14 mouse cellular contexts compared by ENCODE assay signal in genomic region chr15:80896741-80897140, GRCm38 (mm10). TPM values are rescaled to one million over a fixed set of nuclear protein-coding genes. Genes with fewer than 3 reads are reported as not detected.
DNase-seq lines count a peak whose midpoint lies in the region; ATAC-seq and TF ChIP-seq lines count a peak whose summit lies in the region.
"Had no signal": no experiment of that assay in that cellular context is flagged by ENCODE, and none has a peak within 500 bp of the region (broad histone marks: within the 10 kb centered on the region; RNA-seq: fewer than 3 reads in every experiment).

No protein-coding gene starts in this region.

- no peaks in the 10 kb centered on the region for H3K27me3 ChIP-seq in liver, embryonic 11.5 days (replicated peaks; ENCODE audit: control insufficient read depth, insufficient read depth, low read length)
- no peaks in the 10 kb centered on the region for H3K27me3 ChIP-seq in thymus, adult 2 months (ENCODE audit: control insufficient read depth, insufficient read depth, low read length)
- H3K27me3 ChIP-seq: kidney, embryonic 15.5 days had no signal

- no peak for TF ChIP-seq CTCF in thymus, adult 2 months (IDR thresholded peaks at IDR 0.05; ENCODE audit: borderline replicate concordance, control insufficient read depth, extremely low read depth, insufficient read depth, low read length, poor library complexity)

- H3K36me3 ChIP-seq in liver, embryonic 11.5 days (ENCODE audit: control insufficient read depth, insufficient read depth, low read length): peaks cover 35% of the 10 kb centered on the region
- peaks cover 43% of the 10 kb centered on the region for H3K36me3 ChIP-seq in thymus, adult 2 months (ENCODE audit: control insufficient read depth, insufficient read depth, low read length)

- H3K9ac ChIP-seq in liver, embryonic 11.5 days (ENCODE audit: low read depth, low read length): no peak overlapping the region
- H3K9ac ChIP-seq: forebrain, postnatal 0 days; hindbrain, embryonic 14.5 days; kidney, embryonic 15.5 days; lung, embryonic 14.5 days had no signal

- no peaks in the 10 kb centered on the region for H3K4me1 ChIP-seq in liver, embryonic 11.5 days (replicated peaks; ENCODE audit: control insufficient read depth, insufficient read depth, low read length)
- peaks cover 4% of the 10 kb centered on the region; the same call in 1 of the 2 replicates for H3K4me1 ChIP-seq in thymus, adult 2 months (replicated peaks; ENCODE audit: control insufficient read depth, insufficient read depth, low read length)
- H3K4me1 ChIP-seq: kidney, embryonic 15.5 days had no signal

- DNase-seq in liver: peak; percentile 10
- no peak for DNase-seq in liver, embryonic 11.5 days (ENCODE audit: low spot score)
- DNase-seq in T-cell, adult 2 months (ENCODE audit: low spot score): peak; percentile 89
- DNase-seq in thymus, adult 2 months: peak; percentile 35
- DNase-seq in cerebellum, postnatal 10 days: no peak
- no peak for DNase-seq in cerebellum, adult 11 months
- no peak for DNase-seq in frontal cortex, postnatal 25 days (ENCODE audit: low spot score in 2 of 2)
- DNase-seq: adrenal gland, adult 8-10 months; forebrain, postnatal 0 days; gastrocnemius, postnatal 25 days; lung, embryonic 14.5 days had no signal

- TF ChIP-seq POLR2A in thymus, adult 2 months (IDR thresholded peaks at IDR 0.05; ENCODE audit: control insufficient read depth, extremely low read depth, insufficient read depth, low read length, poor library complexity): no peak

- H3K4me3 ChIP-seq in liver, embryonic 11.5 days (ENCODE audit: low read depth, low read length): no peak overlapping the region
- H3K4me3 ChIP-seq in thymus, adult 2 months (ENCODE audit: control insufficient read depth, insufficient read depth, low read length): no peak overlapping the region
- H3K4me3 ChIP-seq: kidney, embryonic 15.5 days had no signal

- no peak overlapping the region for H3K27ac ChIP-seq in liver, embryonic 11.5 days (ENCODE audit: low read depth, low read length)
- peak overlapping the region; percentile 67 for H3K27ac ChIP-seq in thymus, adult 2 months (ENCODE audit: control insufficient read depth, insufficient read depth, low read length)
- H3K27ac ChIP-seq: hindbrain, embryonic 14.5 days; kidney, embryonic 15.5 days had no signal

- no peak overlapping the region for H3K4me2 ChIP-seq in liver, embryonic 11.5 days
- H3K4me2 ChIP-seq: hindbrain, embryonic 14.5 days; kidney, embryonic 15.5 days; lung, embryonic 14.5 days had no signal

- 81% methylated on average over 10 of the region's 10 CpGs for WGBS in liver, embryonic 11.5 days
- 68% methylated on average over 10 of the region's 10 CpGs for WGBS in thymus, adult 2 months

- ATAC-seq in liver, embryonic 11.5 days (replicated peaks; ENCODE audit: low FRiP score): no peak
- ATAC-seq in megakaryocyte, adult 5-6 weeks (ENCODE audit: poor library complexity, severe bottlenecking): peak; percentile 99
- ATAC-seq: forebrain, postnatal 0 days had no signal

- no peaks in the 10 kb centered on the region for H3K9me3 ChIP-seq in liver, embryonic 11.5 days (ENCODE audit: control insufficient read depth, low read length)
- H3K9me3 ChIP-seq: kidney, embryonic 15.5 days had no signal

RNA-seq across cellular contexts. Expression of gene Adsl, which starts 51.5 kb away (rescaled TPM):
- 256 and 262 TPM in 2 replicates for polyA plus RNA-seq in liver, embryonic 11.5 days (2014; fragmentation: Nextera tagmentation; extraction: Ambion mirVana)
- total RNA-seq in megakaryocyte, adult 5-6 weeks (2015): 17.0 and 28.2 TPM in 2 replicates
- 44.6 and 50.8 TPM in 2 replicates for total RNA-seq in megakaryocyte, adult 5-6 weeks (2017)
- 93.3 and 105 TPM in 2 replicates for polyA plus RNA-seq in thymus, adult 2 months (2012; rRNA removed)

Comparison
In these comparisons a context has a peak if more than half of its experiments do, and no peak if none do; other contexts are left out.
1. DNase-seq: peak in liver (single experiment), T-cell, adult 2 months (single experiment) and thymus, adult 2 months (single experiment); none in liver, embryonic 11.5 days (single experiment), cerebellum, postnatal 10 days (0 of 2), cerebellum, adult 11 months (single experiment) and frontal cortex, postnatal 25 days (0 of 2).